8 mouse cellular contexts compared by ENCODE assay signal in the genomic region with DNA sequence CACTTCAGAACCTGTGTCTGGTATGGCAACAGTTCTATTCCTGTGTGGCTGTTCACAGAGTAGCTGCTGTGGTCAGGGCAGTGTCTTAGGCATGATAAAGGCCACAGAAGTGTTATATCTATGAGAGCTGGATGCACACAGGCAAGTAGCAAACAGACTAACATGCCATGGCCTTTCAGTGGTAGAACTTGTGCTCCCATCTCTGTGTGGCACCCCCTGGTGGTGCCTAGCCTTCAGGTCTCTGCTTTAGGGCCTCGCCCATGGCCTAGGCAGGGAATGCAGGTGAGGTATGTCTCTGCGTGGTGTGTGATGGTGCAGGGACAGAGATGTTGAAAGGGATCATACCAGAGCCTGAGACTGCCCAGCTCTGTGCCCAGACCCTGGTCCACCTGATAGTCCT. TPM values are rescaled to one million over a fixed set of nuclear protein-coding genes. Genes with fewer than 3 reads are reported as not detected.
DNase-seq lines count a peak whose midpoint lies in the region; ATAC-seq and TF ChIP-seq lines count a peak whose summit lies in the region.

No protein-coding gene starts in this region.

- in situ Hi-C loops in CH12.LX (cut with MboI; ENCODE audit: low pct_ligation_motif_present, low pct_unique_long_range_greater_than_20kb, low sequenced_read_pairs), result loop anchor here (10.0 kb wide), 1 partner anchor 61 kb away; no protein-coding TSS in a partner anchor

- peak; percentile 37 for DNase-seq in kidney, adult 18-20 months
- DNase-seq in CH12.LX (ENCODE audit: extremely low read depth), result peak; percentile 20
- peak; percentile 54 for DNase-seq in adrenal gland, postnatal 25 days
- no peak for DNase-seq in heart, adult 8-10 months (ENCODE audit: low spot score)
- DNase-seq in layer of hippocampus, postnatal 14 days (ENCODE audit: low spot score in 2 of 2), result no peak

- no peak overlapping the region for H3K4me3 ChIP-seq in kidney, embryonic 16.5 days (ENCODE audit: low read length)
- H3K4me3 ChIP-seq in CH12.LX (replicated peaks in 1 of 3; ENCODE audit: low read depth in 2 of 3, low read length in 2 of 3, poor library complexity in 1 of 3), result no peak overlapping the region
- no peak overlapping the region for H3K4me3 ChIP-seq in intestine, embryonic 16.5 days (ENCODE audit: low read length)

- TF ChIP-seq CTCF in CH12.LX (conservative IDR thresholded peaks at IDR 0.05 in 1 of 2, IDR thresholded peaks at IDR 0.05 in 1 of 2; ENCODE audit: low read depth in 2 of 2, low read length in 2 of 2), result peak in 1 of 2 experiments; percentile 53; a peak in 2 of 4 replicates

- H3K27ac ChIP-seq in kidney, embryonic 16.5 days (ENCODE audit: low read length), result no peak overlapping the region
- H3K27ac ChIP-seq in CH12.LX (ENCODE audit: insufficient read depth, low read depth), result no peak overlapping the region
- H3K27ac ChIP-seq in intestine, embryonic 16.5 days (ENCODE audit: low read length), result no peak overlapping the region

- dilution Hi-C loops in CH12.LX (cut with MboI; ENCODE audit: extremely low pct_ligation_motif_present, extremely low pct_unique_long_range_greater_than_20kb, low sequenced_read_pairs), result no loop called here

- H3K9me3 ChIP-seq in kidney, embryonic 16.5 days (ENCODE audit: low read length), result no peaks in the 10 kb centered on the region
- H3K9me3 ChIP-seq in CH12.LX (replicated peaks; ENCODE audit: low read length), result no peaks in the 10 kb centered on the region
- no peaks in the 10 kb centered on the region for H3K9me3 ChIP-seq in intestine, embryonic 16.5 days (ENCODE audit: control insufficient read depth, low read length)

- H3K27me3 ChIP-seq in kidney, embryonic 16.5 days (ENCODE audit: insufficient read depth, low read length), result no peaks in the 10 kb centered on the region
- H3K27me3 ChIP-seq in CH12.LX (replicated peaks), result no peaks in the 10 kb centered on the region
- no peaks in the 10 kb centered on the region for H3K27me3 ChIP-seq in intestine, embryonic 16.5 days (replicated peaks; ENCODE audit: control insufficient read depth, insufficient read depth, low read length)

- no peak overlapping the region for H3K9ac ChIP-seq in kidney, embryonic 16.5 days (replicated peaks; ENCODE audit: low read length)
- no peak overlapping the region for H3K9ac ChIP-seq in CH12.LX (ENCODE audit: insufficient read depth, low read depth)
- H3K9ac ChIP-seq in intestine, embryonic 16.5 days (ENCODE audit: low read depth, low read length), result no peak overlapping the region

- peaks cover 36% of the 10 kb centered on the region for H3K36me3 ChIP-seq in kidney, embryonic 16.5 days (ENCODE audit: insufficient read depth, low read length)
- peaks cover 44 to 97% of the 10 kb centered on the region in 2 experiments for H3K36me3 ChIP-seq in CH12.LX (replicated peaks in 1 of 2; ENCODE audit: control insufficient read depth in 1 of 2, insufficient read depth in 1 of 2, low read length in 1 of 2)
- peaks cover 22% of the 10 kb centered on the region for H3K36me3 ChIP-seq in intestine, embryonic 16.5 days (ENCODE audit: control insufficient read depth, insufficient read depth, low read length)

- H3K4me1 ChIP-seq in kidney, embryonic 16.5 days (ENCODE audit: insufficient read depth, low read length), result no peaks in the 10 kb centered on the region
- H3K4me1 ChIP-seq in CH12.LX (ENCODE audit: control insufficient read depth in 1 of 2, insufficient read depth in 2 of 2), result 0 out of 4 replicates have a peak, but pooled peaks cover 0 to 6% of the 10 kb centered on the region in 2 experiments
- no peaks in the 10 kb centered on the region for H3K4me1 ChIP-seq in intestine, embryonic 16.5 days (ENCODE audit: control insufficient read depth, insufficient read depth, low read length)

- ATAC-seq in kidney, embryonic 16.5 days (ENCODE audit: low FRiP score, low TSS enrichment), result no peak
- ATAC-seq in intestine, embryonic 16.5 days, result 0 out of 2 replicates have a peak, but pooled peaks have one; percentile 34
- ATAC-seq in megakaryocyte-erythroid progenitor cell, adult 5-6 weeks (replicated peaks; ENCODE audit: low FRiP score, low TSS enrichment, poor library complexity, severe bottlenecking), result peak; percentile 82

- TF ChIP-seq POLR2A in CH12.LX (IDR thresholded peaks at IDR 0.05; ENCODE audit: low read depth, low read length), result no peak

- WGBS in kidney, embryonic 16.5 days, result 80% methylated on average over 2 of the region's 2 CpGs
- 82% methylated on average over 2 of the region's 2 CpGs for WGBS in intestine, embryonic 16.5 days

- TF ChIP-seq EP300 in CH12.LX (IDR thresholded peaks at IDR 0.05; ENCODE audit: low read length), result no peak

- no peaks in the 10 kb centered on the region for H3K79me2 ChIP-seq in CH12.LX (replicated peaks; ENCODE audit: control insufficient read depth, extremely low read depth, insufficient read depth, poor library complexity, severe bottlenecking)

- H3K4me2 ChIP-seq in kidney, embryonic 16.5 days (replicated peaks; ENCODE audit: low read depth, low read length), result no peak overlapping the region
- no peak overlapping the region for H3K4me2 ChIP-seq in CH12.LX (ENCODE audit: insufficient read depth, low read depth, poor library complexity, severe bottlenecking)
- H3K4me2 ChIP-seq in intestine, embryonic 16.5 days (ENCODE audit: low read depth, low read length), result no peak overlapping the region

- no peak; the same call in 1 of the 2 replicates for TF ChIP-seq RAD21 in CH12.LX (IDR thresholded peaks at IDR 0.05; ENCODE audit: low read depth, low read length)

TF ChIP-seq in CH12.LX, 34 proteins besides CTCF, POLR2A, EP300 and RAD21:
- TF ChIP-seq MAX (IDR thresholded peaks at IDR 0.05; ENCODE audit: low read length) (no peak), SMC3 (IDR thresholded peaks at IDR 0.05; ENCODE audit: low read depth, low read length) (peak; percentile 50)

RNA-seq across cellular contexts. Expression of a gene that starts 50.1 kb away (rescaled TPM):
- polyA plus RNA-seq in kidney, embryonic 16.5 days (2015; fragmentation: Nextera tagmentation; extraction: Ambion mirVana), result 2.8 and 3.6 TPM in 2 replicates
- not detected in 2 replicates for total RNA-seq in CH12.LX (2012; rRNA removed)
- not detected in 2 replicates for total RNA-seq in CH12.LX (2014; rRNA removed)
- not detected in 2 replicates for polyA plus RNA-seq in CH12.LX (2012; ENCODE audit: insufficient read length, low read depth)
- total RNA-seq in adrenal gland, postnatal 25 days (2021), result not detected in 2 replicates
- polyA plus RNA-seq in intestine, embryonic 16.5 days (2015; fragmentation: Nextera tagmentation; extraction: Ambion mirVana), result 65.7 and 70.7 TPM in 2 replicates
- not detected in 2 replicates for total RNA-seq in megakaryocyte-erythroid progenitor cell, adult 5-6 weeks (2014; fragmentation: Nextera tagmentation)
- total RNA-seq in megakaryocyte-erythroid progenitor cell, adult 5-6 weeks (2017), result not detected in 2 replicates
- total RNA-seq in heart, adult 8-10 months (2022), result not detected
- total RNA-seq in layer of hippocampus, postnatal 14 days (2021), result 100 to 1,000 TPM; 541 to 561 TPM

Comparison
In these comparisons a context has a peak if more than half of its experiments do, and no peak if none do; other contexts are left out.
1. DNase-seq: peak in kidney, adult 18-20 months (single experiment), CH12.LX (single experiment) and adrenal gland, postnatal 25 days (single experiment); none in heart, adult 8-10 months (single experiment) and layer of hippocampus, postnatal 14 days (0 of 2).
2. RNA of a gene that starts 50.1 kb away (total RNA-seq): 541 to 561 TPM in layer of hippocampus, postnatal 14 days; not detected in adrenal gland, postnatal 25 days, not detected in heart, adult 8-10 months, not detected in CH12.LX and not detected in megakaryocyte-erythroid progenitor cell, adult 5-6 weeks; every median in the first group is over 100 times any median in the second.